19 mouse cellular contexts compared by ENCODE assay signal in genomic region chr5:29410854-29411253, GRCm38 (mm10). TPM values are rescaled to one million over a fixed set of nuclear protein-coding genes. Genes with fewer than 3 reads are reported as not detected.
DNase-seq lines count a peak whose midpoint lies in the region; ATAC-seq and TF ChIP-seq lines count a peak whose summit lies in the region.
"Had no signal": no experiment of that assay in that cellular context is flagged by ENCODE, and none has a peak within 500 bp of the region (broad histone marks: within the 10 kb centered on the region; RNA-seq: fewer than 3 reads in every experiment).

No protein-coding gene starts in this region.

- no peak for TF ChIP-seq CTCF in intestine, postnatal 0 days (IDR thresholded peaks at IDR 0.05; ENCODE audit: low read depth)

- no peak overlapping the region for H3K4me2 ChIP-seq in intestine, embryonic 15.5 days (replicated peaks)
- H3K4me2 ChIP-seq in intestine, postnatal 0 days (replicated peaks; ENCODE audit: low read depth), result no peak overlapping the region
- H3K4me2 ChIP-seq in intestine, embryonic 16.5 days (ENCODE audit: low read depth, low read length), result no peak overlapping the region

- no peak overlapping the region for H3K27ac ChIP-seq in intestine, embryonic 15.5 days
- no peak overlapping the region for H3K27ac ChIP-seq in intestine, postnatal 0 days (ENCODE audit: low read depth, low read length)
- no peak overlapping the region for H3K27ac ChIP-seq in intestine, embryonic 16.5 days (ENCODE audit: low read length)
- H3K27ac ChIP-seq in heart, embryonic 10.5 days, result no peak overlapping the region

- no peak overlapping the region for H3K9ac ChIP-seq in intestine, embryonic 15.5 days
- no peak overlapping the region for H3K9ac ChIP-seq in intestine, postnatal 0 days (ENCODE audit: low read depth, low read length)
- H3K9ac ChIP-seq in intestine, embryonic 16.5 days (ENCODE audit: low read depth, low read length), result no peak overlapping the region

- no peaks in the 10 kb centered on the region for H3K4me1 ChIP-seq in intestine, embryonic 15.5 days (replicated peaks)
- no peaks in the 10 kb centered on the region for H3K4me1 ChIP-seq in intestine, postnatal 0 days (replicated peaks; ENCODE audit: control insufficient read depth, insufficient read depth, low read length)
- H3K4me1 ChIP-seq in intestine, embryonic 16.5 days (ENCODE audit: control insufficient read depth, insufficient read depth, low read length), result no peaks in the 10 kb centered on the region
- no peaks in the 10 kb centered on the region for H3K4me1 ChIP-seq in heart, embryonic 10.5 days

- peak; percentile 51; the same call in 1 of the 2 replicates for ATAC-seq in intestine, embryonic 15.5 days
- no peak for ATAC-seq in intestine, postnatal 0 days
- ATAC-seq in intestine, embryonic 16.5 days, result peak; percentile 67
- ATAC-seq: activated CD4-positive, CD25-positive, alpha-beta regulatory T cell, adult 4 months; CD4-positive, CD25-positive, alpha-beta regulatory T cell, adult 4 months; Patski had no signal

- no peaks in the 10 kb centered on the region for H3K9me3 ChIP-seq in intestine, embryonic 15.5 days
- no peaks in the 10 kb centered on the region for H3K9me3 ChIP-seq in intestine, postnatal 0 days (ENCODE audit: control insufficient read depth)
- no peaks in the 10 kb centered on the region for H3K9me3 ChIP-seq in intestine, embryonic 16.5 days (ENCODE audit: control insufficient read depth, low read length)
- no peaks in the 10 kb centered on the region for H3K9me3 ChIP-seq in heart, embryonic 10.5 days
- H3K9me3 ChIP-seq: G1E had no signal

- H3K4me3 ChIP-seq in intestine, embryonic 15.5 days (replicated peaks), result no peak overlapping the region
- no peak overlapping the region for H3K4me3 ChIP-seq in intestine, postnatal 0 days (ENCODE audit: low read depth, low read length)
- H3K4me3 ChIP-seq in intestine, embryonic 16.5 days (ENCODE audit: low read length), result no peak overlapping the region
- no peak overlapping the region for H3K4me3 ChIP-seq in heart, embryonic 10.5 days

- H3K36me3 ChIP-seq in intestine, embryonic 15.5 days, result no peaks in the 10 kb centered on the region
- no peaks in the 10 kb centered on the region for H3K36me3 ChIP-seq in intestine, postnatal 0 days (ENCODE audit: control insufficient read depth, insufficient read depth)
- H3K36me3 ChIP-seq in intestine, embryonic 16.5 days (ENCODE audit: control insufficient read depth, insufficient read depth, low read length), result no peaks in the 10 kb centered on the region
- H3K36me3 ChIP-seq in heart, embryonic 10.5 days, result no peaks in the 10 kb centered on the region
- H3K36me3 ChIP-seq: G1E had no signal

- H3K27me3 ChIP-seq in intestine, embryonic 15.5 days (replicated peaks), result no peaks in the 10 kb centered on the region
- H3K27me3 ChIP-seq in intestine, postnatal 0 days (replicated peaks; ENCODE audit: control insufficient read depth, insufficient read depth, low read length), result no peaks in the 10 kb centered on the region
- H3K27me3 ChIP-seq in intestine, embryonic 16.5 days (replicated peaks; ENCODE audit: control insufficient read depth, insufficient read depth, low read length), result no peaks in the 10 kb centered on the region
- no peaks in the 10 kb centered on the region for H3K27me3 ChIP-seq in heart, embryonic 10.5 days (ENCODE audit: insufficient read depth, poor library complexity, severe bottlenecking)
- H3K27me3 ChIP-seq: CH12.LX had no signal

- no peak for DNase-seq in heart, embryonic 10.5 days (ENCODE audit: low spot score)
- DNase-seq: adrenal gland, adult 2 months; adrenal gland, adult 8-10 months; adrenal gland, postnatal 10 days; adrenal gland, postnatal 14 days; adrenal gland, postnatal 25 days; adrenal gland, postnatal 36 days; B cell, adult 2 months; cerebellum, adult 11 months; cerebellum, adult 11-12 months; cerebellum, adult 18-20 months had no signal

RNA-seq across cellular contexts. Expression of gene Nom1, which starts 23.6 kb away (rescaled TPM):
- 28.0 and 31.0 TPM in 2 replicates for polyA plus RNA-seq in intestine, embryonic 15.5 days (2015; fragmentation: Nextera tagmentation; extraction: Ambion mirVana)
- polyA plus RNA-seq in intestine, postnatal 0 days (2015; fragmentation: Nextera tagmentation; extraction: Ambion mirVana), result 14.5 and 16.0 TPM in 2 replicates
- polyA plus RNA-seq in intestine, embryonic 16.5 days (2015; fragmentation: Nextera tagmentation; extraction: Ambion mirVana), result 29.0 and 32.8 TPM in 2 replicates
- 25.3 and 29.5 TPM in 2 replicates for polyA plus RNA-seq in heart, embryonic 10.5 days (2016; fragmentation: Nextera tagmentation; extraction: Ambion mirVana)

RNA-seq across cellular contexts. Expression of gene Lmbr1, which starts 32.7 kb away (rescaled TPM):
- 9.9 and 12.3 TPM in 2 replicates for polyA plus RNA-seq in intestine, embryonic 15.5 days (2015; fragmentation: Nextera tagmentation; extraction: Ambion mirVana)
- 9.0 and 11.1 TPM in 2 replicates for polyA plus RNA-seq in intestine, postnatal 0 days (2015; fragmentation: Nextera tagmentation; extraction: Ambion mirVana)
- 11.2 and 12.3 TPM in 2 replicates for polyA plus RNA-seq in intestine, embryonic 16.5 days (2015; fragmentation: Nextera tagmentation; extraction: Ambion mirVana)
- polyA plus RNA-seq in heart, embryonic 10.5 days (2016; fragmentation: Nextera tagmentation; extraction: Ambion mirVana), result 8.2 and 12.4 TPM in 2 replicates
